34 mouse cellular contexts compared by ENCODE assay signal in the genomic region with DNA sequence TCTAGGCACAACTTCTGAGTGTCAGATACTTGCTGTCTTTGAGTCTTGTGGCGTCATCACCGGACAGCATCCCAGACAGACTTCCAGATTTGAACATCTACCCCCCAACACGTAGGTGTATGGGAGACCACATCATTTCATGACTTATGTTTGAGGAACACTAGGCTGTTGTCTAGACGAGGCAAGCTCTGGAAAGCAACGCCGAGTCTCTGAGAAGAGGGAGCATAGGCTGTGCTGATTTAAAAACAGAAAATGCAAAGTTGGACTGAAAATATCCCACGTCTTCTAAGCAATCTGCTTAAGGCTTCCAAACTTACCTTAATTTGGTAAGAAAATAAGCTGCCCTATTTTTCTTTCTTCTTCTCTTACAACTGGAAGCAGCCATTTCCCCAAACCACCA. TPM values are rescaled to one million over a fixed set of nuclear protein-coding genes. Genes with fewer than 3 reads are reported as not detected.
"Had no signal": no experiment of that assay in that cellular context is flagged by ENCODE, and none has a peak within 500 bp of the region (broad histone marks: within the 10 kb centered on the region; RNA-seq: fewer than 3 reads in every experiment).

No protein-coding gene starts in this region.

- H3K36me3 ChIP-seq: embryonic facial prominence, embryonic 10.5 days; embryonic facial prominence, embryonic 12.5 days; embryonic facial prominence, embryonic 13.5 days; embryonic facial prominence, embryonic 15.5 days; forebrain, embryonic 12.5 days; forebrain, embryonic 15.5 days; heart, embryonic 10.5 days had no signal

- ATAC-seq: forebrain, embryonic 13.5 days; forebrain, embryonic 14.5 days; forebrain, embryonic 15.5 days; forebrain, embryonic 16.5 days; forebrain, postnatal 0 days had no signal

- H3K27me3 ChIP-seq: forebrain, embryonic 15.5 days had no signal

- H3K4me3 ChIP-seq: embryonic facial prominence, embryonic 10.5 days; embryonic facial prominence, embryonic 12.5 days; embryonic facial prominence, embryonic 13.5 days; embryonic facial prominence, embryonic 15.5 days; erythroblast, embryonic 14.5 days; forebrain, embryonic 12.5 days; forebrain, embryonic 13.5 days; forebrain, embryonic 15.5 days; gastrocnemius, adult 2 months; heart, adult 2 months; heart, embryonic 10.5 days had no signal

- DNase-seq: cerebellum, adult 2 months; cerebellum, adult 8-10 months; cerebellum, adult 9-10 months; cerebellum, adult 9-11 months; cerebellum, postnatal 10 days; cerebellum, postnatal 14 days; cerebellum, postnatal 25 days; cerebellum, postnatal 36 days; embryo, embryonic 11 days; forebrain, postnatal 0 days; gastrocnemius, adult 2 months; gastrocnemius, postnatal 10 days; gastrocnemius, postnatal 14 days; gastrocnemius, postnatal 25 days; gastrocnemius, postnatal 36 days; heart, adult 11 months; heart, adult 18-20 months; heart, adult 2 months had no signal

- H3K9me3 ChIP-seq: embryonic facial prominence, embryonic 10.5 days; embryonic facial prominence, embryonic 12.5 days; embryonic facial prominence, embryonic 13.5 days; embryonic facial prominence, embryonic 15.5 days; forebrain, embryonic 12.5 days; forebrain, embryonic 13.5 days; forebrain, embryonic 15.5 days; heart, embryonic 10.5 days had no signal

- H3K27ac ChIP-seq: embryonic facial prominence, embryonic 10.5 days; embryonic facial prominence, embryonic 12.5 days; embryonic facial prominence, embryonic 13.5 days; embryonic facial prominence, embryonic 15.5 days; forebrain, embryonic 12.5 days; forebrain, embryonic 13.5 days; forebrain, embryonic 15.5 days; gastrocnemius, adult 2 months; heart, adult 2 months; heart, embryonic 10.5 days had no signal

RNA-seq across cellular contexts. Expression of a gene that starts 4.1 kb away (rescaled TPM):
- total RNA-seq: common myeloid progenitor, adult 5-6 weeks; gastrocnemius, adult 18-20 months; gastrocnemius, adult 2 months; gastrocnemius, adult 8-10 months; gastrocnemius, postnatal 25 days; gastrocnemius, postnatal 36 days; granulocyte monocyte progenitor cell, adult 5-6 weeks had no signal
- polyA plus RNA-seq: embryonic facial prominence, embryonic 10.5 days; erythroblast, embryonic 14.5 days; gonadal fat pad, adult 2 months had no signal
